Mouse (Mus musculus) heart, embryonic 12.5 days (tissue): ENCODE results near the gene Ccdc9. TPM values are rescaled to one million over a fixed set of nuclear protein-coding genes. Genes with fewer than 3 reads are reported as not detected.
"Not testable (repeated sequence)": the region's sequence is repeated elsewhere in the genome, so short reads cannot be mapped to it uniquely, and the experiment has no call there.

Experiments used
- ATAC-seq: fragments of 200-750 bp; cut with Nextera tagmentation; 2 replicates; pipeline ENCODE4 v1.8.0; 2017; ENCODE audit warnings: moderate TSS enrichment, moderate library complexity; ENCODE audit not compliant: insufficient number of reproducible peaks, low FRiP score
- H3K27ac ChIP-seq: fragments of 300-500 bp; sonication (generic); 2 replicates; pipeline ENCODE4 v1.5.1; 2016; ENCODE audit warnings: mild to moderate bottlenecking, moderate library complexity; ENCODE audit not compliant: poor library complexity, severe bottlenecking
- H3K27me3 ChIP-seq: fragments of 300-500 bp; sonication (generic); replicated peaks from 2 replicates; pipeline ENCODE4 v1.6.1; 2016; ENCODE audit warnings: mild to moderate bottlenecking, moderate library complexity
- H3K36me3 ChIP-seq: fragments of 300-500 bp; sonication (generic); 2 replicates; pipeline ENCODE4 v1.6.1; 2016; ENCODE audit warnings: mild to moderate bottlenecking, moderate library complexity
- H3K4me1 ChIP-seq: fragments of 300-500 bp; sonication (generic); replicated peaks from 2 replicates; pipeline ENCODE4 v1.6.1; 2016; ENCODE audit warnings: mild to moderate bottlenecking
- H3K4me2 ChIP-seq: fragments of 300-500 bp; sonication (generic); 2 replicates; pipeline ENCODE4 v1.6.1; 2016; ENCODE audit warnings: mild to moderate bottlenecking, moderate library complexity
- H3K4me3 ChIP-seq: fragments of 300-500 bp; sonication (generic); 2 replicates; pipeline ENCODE4 v1.5.1; 2016; ENCODE audit warnings: mild to moderate bottlenecking
- H3K9ac ChIP-seq: fragments of 300-500 bp; sonication (generic); 2 replicates; pipeline ENCODE4 v1.6.1; 2016; ENCODE audit warnings: mild to moderate bottlenecking, moderate library complexity
- H3K9me3 ChIP-seq: fragments of 300-500 bp; sonication (generic); replicated peaks from 2 replicates; pipeline ENCODE4 v1.6.1; 2016; ENCODE audit warnings: mild to moderate bottlenecking, moderate library complexity
- WGBS: fragments of 180-500 bp; shearing (Covaris S2); methylation state at CpG from one replicate; pipeline ENCODE4 v1.1.7; 2016; 5-methylcytosine and 5-hydroxymethylcytosine counted together
- polyA plus RNA-seq: library from polyadenylated mRNA; unstranded; fragments of >200 nt; fragmentation: Nextera tagmentation; extraction: Ambion mirVana; gene quantifications from 2 replicates; pipeline ENCODE4 v1.2.1, GENCODE M21; 2016

Ccdc9 gene
- polyA plus RNA-seq, 1 experiment from 2014 or later = 24.3 TPM

- not testable (repeated sequence) for H3K9ac ChIP-seq, H3K4me1 ChIP-seq, H3K36me3 ChIP-seq, ATAC-seq, H3K27ac ChIP-seq, H3K4me3 ChIP-seq, H3K27me3 ChIP-seq, H3K4me2 ChIP-seq
- H3K9me3 ChIP-seq = peaks cover 14% of the 10 kb centered on the region
- WGBS = 86% methylated on average over 7 of the region's 7 CpGs
Observed at GRCm38 (mm10) chr7:16266593-16266992, 20.0 kb downstream of the Ccdc9 start.

- 81% methylated on average over 11 of the region's 11 CpGs for WGBS
Observed at GRCm38 (mm10) chr7:16265856-16266255, 20.7 kb downstream of the Ccdc9 start.

GRCm38 (mm10) chr7:16263843-16264242, 22.8 kb downstream of the Ccdc9 start:
- ATAC-seq = no peak
- Histone ChIP-seq H3K9ac (no peak overlapping the region), H3K4me3 (no peak overlapping the region), H3K4me1 (no peaks in the 10 kb centered on the region), H3K27ac (no peak overlapping the region), H3K27me3 (peaks cover 3% of the 10 kb centered on the region; the same call in 1 of the 2 replicates), H3K36me3 (0 out of 2 replicates have a peak, but pooled peaks cover 4% of the 10 kb centered on the region), H3K4me2 (no peak overlapping the region), H3K9me3 (peaks cover 14% of the 10 kb centered on the region)
- WGBS = 70% methylated on average over 5 of the region's 5 CpGs

More at GRCm38 (mm10) chr7:16265856-16266255, 20.7 kb downstream of the Ccdc9 start:
- no peak for ATAC-seq
- Histone ChIP-seq H3K27me3 (peaks cover 3% of the 10 kb centered on the region; the same call in 1 of the 2 replicates), H3K4me2 (no peak overlapping the region), H3K4me3 (no peak overlapping the region), H3K9me3 (peaks cover 14% of the 10 kb centered on the region), H3K4me1 (no peaks in the 10 kb centered on the region), H3K27ac (no peak overlapping the region), H3K9ac (no peak overlapping the region), H3K36me3 (0 out of 2 replicates have a peak, but pooled peaks cover 4% of the 10 kb centered on the region)

- no peak for ATAC-seq
- H3K36me3 ChIP-seq = no peaks in the 10 kb centered on the region
Observed at GRCm38 (mm10) chr7:16263015-16263787, 23.4 kb downstream of the Ccdc9 start.

GRCm38 (mm10) chr7:16261097-16261496, 25.5 kb downstream of the Ccdc9 start:
- Histone ChIP-seq H3K4me1 (no peaks in the 10 kb centered on the region), H3K4me3 (no peak overlapping the region), H3K4me2 (no peak overlapping the region), H3K9ac (no peak overlapping the region), H3K27me3 (no peaks in the 10 kb centered on the region), H3K27ac (no peak overlapping the region), H3K9me3 (peaks cover 12% of the 10 kb centered on the region), H3K36me3 (no peaks in the 10 kb centered on the region)
- ATAC-seq = no peak
- 33% methylated on average over 1 of the region's 1 CpGs for WGBS

More at GRCm38 (mm10) chr7:16263015-16263787, 23.4 kb downstream of the Ccdc9 start:
- Histone ChIP-seq H3K4me3 (no peak overlapping the region), H3K27me3 (no peaks in the 10 kb centered on the region; the same call in 1 of the 2 replicates), H3K9ac (no peak overlapping the region), H3K27ac (no peak overlapping the region), H3K4me1 (no peaks in the 10 kb centered on the region), H3K9me3 (peaks cover 14% of the 10 kb centered on the region), H3K4me2 (no peak overlapping the region)
- 25% methylated on average over 8 of the region's 8 CpGs for WGBS

- ATAC-seq = no peak
- 73% methylated on average over 5 of the region's 5 CpGs for WGBS
- no peaks in the 10 kb centered on the region for H3K4me1 ChIP-seq
- no peak within 1 kb of the TSS for H3K9ac ChIP-seq
- no peak within 1 kb of the TSS for H3K4me2 ChIP-seq
- no peaks in the 10 kb centered on the region for H3K9me3 ChIP-seq
- H3K27me3 ChIP-seq = no peaks in the 10 kb centered on the region
- H3K27ac ChIP-seq = no peak within 1 kb of the TSS
- no peaks in the 10 kb centered on the region for H3K36me3 ChIP-seq
- no peak within 1 kb of the TSS for H3K4me3 ChIP-seq
Observed at GRCm38 (mm10) chr7:16259110-16259590, 27.4 kb downstream of the Ccdc9 start, which contains the start of gene C5ar1. Gene C5ar1 (minus strand): TSS chr7:16259540.

- Histone ChIP-seq H3K27me3 (no peaks in the 10 kb centered on the region), H3K27ac (no peak overlapping the region), H3K9me3 (no peaks in the 10 kb centered on the region), H3K4me2 (no peak overlapping the region), H3K4me3 (no peak overlapping the region), H3K4me1 (no peaks in the 10 kb centered on the region), H3K36me3 (no peaks in the 10 kb centered on the region), H3K9ac (no peak overlapping the region)
- WGBS = 83% methylated on average over 11 of the region's 11 CpGs
- no peak for ATAC-seq
Observed at GRCm38 (mm10) chr7:16257830-16258229, 28.8 kb downstream of the Ccdc9 start.

- H3K9ac ChIP-seq, H3K27ac ChIP-seq, H3K4me2 ChIP-seq, H3K36me3 ChIP-seq, H3K4me3 ChIP-seq, H3K9me3 ChIP-seq, H3K4me1 ChIP-seq, H3K27me3 ChIP-seq, ATAC-seq: not testable (repeated sequence)
- WGBS = 71% methylated on average over 4 of the region's 4 CpGs
Observed at GRCm38 (mm10) chr7:16255963-16256362, 30.6 kb downstream of the Ccdc9 start.

GRCm38 (mm10) chr7:16254195-16254594, 32.4 kb downstream of the Ccdc9 start:
- no peak overlapping the region for H3K27ac ChIP-seq
- no peaks in the 10 kb centered on the region for H3K36me3 ChIP-seq
- no peak overlapping the region for H3K4me3 ChIP-seq
- H3K9me3 ChIP-seq = no peaks in the 10 kb centered on the region
- WGBS = 39% methylated on average over 4 of the region's 4 CpGs
- ATAC-seq = no peak
- H3K9ac ChIP-seq = no peak overlapping the region
- no peaks in the 10 kb centered on the region for H3K4me1 ChIP-seq
- no peaks in the 10 kb centered on the region for H3K27me3 ChIP-seq
- no peak overlapping the region for H3K4me2 ChIP-seq

GRCm38 (mm10) chr7:16250687-16251086, 35.9 kb downstream of the Ccdc9 start:
- Histone ChIP-seq H3K9ac (no peak overlapping the region), H3K9me3 (no peaks in the 10 kb centered on the region), H3K4me3 (no peak overlapping the region), H3K27me3 (no peaks in the 10 kb centered on the region), H3K36me3 (no peaks in the 10 kb centered on the region), H3K27ac (no peak overlapping the region), H3K4me2 (no peak overlapping the region), H3K4me1 (no peaks in the 10 kb centered on the region)
- WGBS = 69% methylated on average over 5 of the region's 5 CpGs
- ATAC-seq = no peak

GRCm38 (mm10) chr7:16245958-16246357, 40.6 kb downstream of the Ccdc9 start:
- Histone ChIP-seq H3K27ac (no peak overlapping the region), H3K36me3 (no peaks in the 10 kb centered on the region), H3K4me1 (no peaks in the 10 kb centered on the region), H3K4me2 (no peak overlapping the region), H3K4me3 (no peak overlapping the region), H3K27me3 (no peaks in the 10 kb centered on the region), H3K9ac (no peak overlapping the region), H3K9me3 (no peaks in the 10 kb centered on the region)
- 30% methylated on average over 2 of the region's 4 CpGs for WGBS
- ATAC-seq = no peak
